Mouse (Mus musculus): ENCODE results near the gene Smug1. TPM values are rescaled to one million over a fixed set of nuclear protein-coding genes. Genes with fewer than 3 reads are reported as not detected.
A peak's percentile ranks its signal among the peaks of the same experiment; 100 is the strongest.

The Smug1 gene
- polyA plus RNA-seq, 2 experiments: 18.2 to 18.6 TPM

GRCm38 (mm10) chr15:103145635-103146299 lies 21.1 kb downstream of the Smug1 start:
- Histone ChIP-seq H3K27ac (replicated peaks; ENCODE audit: low read depth, low read length) (no peak overlapping the region), H3K4me1 (ENCODE audit: control insufficient read depth, insufficient read depth, low read length) (peaks cover 14% of the 10 kb centered on the region), H3K27me3 (ENCODE audit: control insufficient read depth, insufficient read depth, low read length) (peaks cover 26% of the 10 kb centered on the region), H3K4me3 (replicated peaks; ENCODE audit: low read length) (no peak overlapping the region), H3K9me3 (ENCODE audit: control insufficient read depth, low read length) (no peaks in the 10 kb centered on the region), H3K36me3 (ENCODE audit: control insufficient read depth, insufficient read depth, low read length) (no peaks in the 10 kb centered on the region), H3K9ac (ENCODE audit: low read depth, low read length, severe bottlenecking) (no peak overlapping the region), H3K4me2 (replicated peaks; ENCODE audit: low read depth, low read length, severe bottlenecking) (no peak overlapping the region)
- no peak for TF ChIP-seq POLR2A (IDR thresholded peaks at IDR 0.05; ENCODE audit: borderline replicate concordance, extremely low read depth, insufficient read depth, insufficient read length)
- ATAC-seq (ENCODE audit: low FRiP score, low read depth) (no peak), DNase-seq (ENCODE audit: low spot score) (no peak)
- WGBS: 58% methylated on average over 11 of the region's 11 CpGs

GRCm38 (mm10) chr15:103144176-103144575 lies 22.7 kb downstream of the Smug1 start:
- Histone ChIP-seq H3K9me3 (ENCODE audit: control insufficient read depth, low read length) (no peaks in the 10 kb centered on the region), H3K4me1 (ENCODE audit: control insufficient read depth, insufficient read depth, low read length) (peaks cover 14% of the 10 kb centered on the region), H3K36me3 (ENCODE audit: control insufficient read depth, insufficient read depth, low read length) (no peaks in the 10 kb centered on the region), H3K4me2 (replicated peaks; ENCODE audit: low read depth, low read length, severe bottlenecking) (no peak overlapping the region), H3K9ac (ENCODE audit: low read depth, low read length, severe bottlenecking) (no peak overlapping the region), H3K4me3 (replicated peaks; ENCODE audit: low read length) (no peak overlapping the region), H3K27ac (replicated peaks; ENCODE audit: low read depth, low read length) (no peak overlapping the region), H3K27me3 (ENCODE audit: control insufficient read depth, insufficient read depth, low read length) (peaks cover 26% of the 10 kb centered on the region)
- DNase-seq (ENCODE audit: low spot score): no peak
- TF ChIP-seq POLR2A (IDR thresholded peaks at IDR 0.05; ENCODE audit: borderline replicate concordance, extremely low read depth, insufficient read depth, insufficient read length): no peak
- no peak for ATAC-seq (ENCODE audit: low FRiP score, low read depth)
- WGBS: 41% methylated on average over 3 of the region's 3 CpGs

- Histone ChIP-seq H3K27ac (replicated peaks; ENCODE audit: low read depth, low read length) (no peak overlapping the region), H3K4me2 (replicated peaks; ENCODE audit: low read depth, low read length, severe bottlenecking) (0 out of 2 replicates have a peak overlapping the region, but pooled peaks have one; percentile 6), H3K4me1 (ENCODE audit: control insufficient read depth, insufficient read depth, low read length) (peaks cover 21% of the 10 kb centered on the region), H3K9me3 (ENCODE audit: control insufficient read depth, low read length) (no peaks in the 10 kb centered on the region), H3K27me3 (ENCODE audit: control insufficient read depth, insufficient read depth, low read length) (no peaks in the 10 kb centered on the region), H3K36me3 (ENCODE audit: control insufficient read depth, insufficient read depth, low read length) (no peaks in the 10 kb centered on the region), H3K4me3 (replicated peaks; ENCODE audit: low read length) (no peak overlapping the region), H3K9ac (ENCODE audit: low read depth, low read length, severe bottlenecking) (0 out of 2 replicates have a peak overlapping the region, but pooled peaks have one; percentile 21)
- WGBS: 11% methylated on average over 13 of the region's 13 CpGs
- no peak for TF ChIP-seq POLR2A (IDR thresholded peaks at IDR 0.05; ENCODE audit: borderline replicate concordance, extremely low read depth, insufficient read depth, insufficient read length)
- ATAC-seq (ENCODE audit: low FRiP score, low read depth) (no peak), DNase-seq (ENCODE audit: low spot score) (no peak)
These were observed 31.4 kb downstream of the Smug1 start for GRCm38 (mm10) chr15:103135431-103135947.

- Histone ChIP-seq H3K27me3 (ENCODE audit: control insufficient read depth, insufficient read depth, low read length) (no peaks in the 10 kb centered on the region), H3K4me3 (replicated peaks; ENCODE audit: low read length) (no peak overlapping the region)
These were observed 32.4 kb downstream of the Smug1 start for GRCm38 (mm10) chr15:103134277-103135086.

GRCm38 (mm10) chr15:103133761-103134160 lies 33.1 kb downstream of the Smug1 start:
- no peak overlapping the region for H3K9ac ChIP-seq (ENCODE audit: low read depth, low read length, severe bottlenecking)
- no peaks in the 10 kb centered on the region for H3K27me3 ChIP-seq (ENCODE audit: control insufficient read depth, insufficient read depth, low read length)
- H3K9me3 ChIP-seq (ENCODE audit: control insufficient read depth, low read length): no peaks in the 10 kb centered on the region
- no peak for DNase-seq (ENCODE audit: low spot score)
- H3K36me3 ChIP-seq (ENCODE audit: control insufficient read depth, insufficient read depth, low read length): no peaks in the 10 kb centered on the region
- no peak overlapping the region for H3K4me2 ChIP-seq (replicated peaks; ENCODE audit: low read depth, low read length, severe bottlenecking)
- no peak for ATAC-seq (ENCODE audit: low FRiP score, low read depth)
- no peak overlapping the region for H3K27ac ChIP-seq (replicated peaks; ENCODE audit: low read depth, low read length)
- H3K4me1 ChIP-seq (ENCODE audit: control insufficient read depth, insufficient read depth, low read length): peaks cover 31% of the 10 kb centered on the region
- no peak for TF ChIP-seq POLR2A (IDR thresholded peaks at IDR 0.05; ENCODE audit: borderline replicate concordance, extremely low read depth, insufficient read depth, insufficient read length)
- H3K4me3 ChIP-seq (replicated peaks; ENCODE audit: low read length): no peak overlapping the region
- 26% methylated on average over 4 of the region's 4 CpGs for WGBS

More at GRCm38 (mm10) chr15:103134277-103135086, 32.4 kb downstream of the Smug1 start:
- H3K9me3 ChIP-seq (ENCODE audit: control insufficient read depth, low read length): no peaks in the 10 kb centered on the region
- DNase-seq (ENCODE audit: low spot score): no peak
- WGBS: 37% methylated on average over 4 of the region's 5 CpGs
- ATAC-seq (ENCODE audit: low FRiP score, low read depth): no peak
- H3K4me2 ChIP-seq (replicated peaks; ENCODE audit: low read depth, low read length, severe bottlenecking): no peak overlapping the region
- TF ChIP-seq POLR2A (IDR thresholded peaks at IDR 0.05; ENCODE audit: borderline replicate concordance, extremely low read depth, insufficient read depth, insufficient read length): no peak
- peaks cover 24% of the 10 kb centered on the region for H3K4me1 ChIP-seq (ENCODE audit: control insufficient read depth, insufficient read depth, low read length)
- no peak overlapping the region for H3K9ac ChIP-seq (ENCODE audit: low read depth, low read length, severe bottlenecking)
- no peak overlapping the region for H3K27ac ChIP-seq (replicated peaks; ENCODE audit: low read depth, low read length)
- no peaks in the 10 kb centered on the region for H3K36me3 ChIP-seq (ENCODE audit: control insufficient read depth, insufficient read depth, low read length)

All from limb, embryonic 14.5 days (tissue).